Mouse (Mus musculus): ENCODE results near the gene Rrp12.
A peak's percentile ranks its signal among the peaks of the same experiment; 100 is the strongest.
"Not testable (repeated sequence)": the region's sequence is repeated elsewhere in the genome, so short reads cannot be mapped to it uniquely, and the experiment has no call there.

Gene Rrp12

GRCm38 (mm10) chr19:41895460-41896318, at the start of gene Rrp12:
Rrp12 (minus strand) TSS chr19:41896173.
- peak; percentile 87 for DNase-seq (ENCODE audit: low spot score)

DNA sequence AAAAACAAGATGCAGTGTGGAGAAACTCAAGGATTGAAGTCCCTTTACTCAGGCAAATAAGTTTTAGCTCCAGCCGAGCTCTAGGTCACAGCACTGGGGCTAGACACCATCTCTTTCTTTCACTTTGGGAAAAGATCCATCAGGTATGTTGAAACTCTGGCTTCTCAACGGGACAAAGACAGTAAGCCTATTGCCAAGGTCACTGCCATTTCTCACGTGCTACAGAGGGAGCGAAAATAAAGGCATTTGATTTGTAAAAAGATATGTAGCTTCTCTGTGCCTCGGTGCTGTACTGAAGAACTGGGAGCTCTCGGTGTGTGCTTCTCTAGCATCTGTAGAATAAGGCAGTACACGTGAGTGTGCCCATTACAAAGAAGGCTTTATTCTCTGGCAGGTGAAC, 47.9 kb upstream of the Rrp12 start:
- no peak for DNase-seq (ENCODE audit: low spot score)

DNA sequence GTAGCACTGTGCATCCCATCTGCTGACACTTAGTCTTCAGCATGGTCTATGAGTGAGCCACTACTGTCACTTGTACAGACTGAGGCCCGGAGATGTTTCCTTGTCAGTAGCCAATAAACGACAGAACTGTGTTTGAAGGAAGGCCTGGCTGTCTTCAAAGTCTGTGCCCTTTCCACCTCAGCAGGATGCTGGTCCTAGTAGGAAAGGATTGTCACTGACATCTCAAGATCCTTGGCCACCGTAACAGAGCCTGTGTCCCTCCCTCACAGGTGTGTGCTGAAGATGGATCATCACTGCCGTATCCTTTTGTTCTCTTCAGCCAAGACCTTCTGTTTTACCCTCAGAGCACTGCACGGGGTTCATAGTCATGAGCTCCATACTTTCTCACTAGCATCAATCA, 42.6 kb upstream of the Rrp12 start:
- DNase-seq (ENCODE audit: low spot score) = no peak

GRCm38 (mm10) chr19:41935921-41936320, 39.9 kb upstream of the Rrp12 start:
- no peak for DNase-seq (ENCODE audit: low spot score)

DNA sequence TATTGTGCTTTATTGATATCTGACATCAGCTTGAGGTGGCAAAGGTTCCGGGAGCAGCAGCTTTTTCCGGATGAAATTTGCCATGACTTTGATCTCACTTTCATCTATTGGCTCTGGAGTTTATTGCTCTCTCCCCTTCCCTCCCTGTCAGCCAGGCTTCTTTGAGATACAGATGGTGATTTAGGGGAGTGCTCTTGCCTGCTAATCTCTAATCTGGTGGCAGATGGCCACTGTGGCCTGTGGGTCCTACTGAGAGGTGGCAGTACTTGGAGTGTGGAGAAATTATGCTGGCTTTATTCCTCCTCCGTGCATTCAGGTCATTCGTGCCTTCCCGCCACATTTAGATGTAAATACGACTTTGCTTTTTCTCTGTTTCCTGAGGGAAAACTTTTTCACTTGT, 38.2 kb upstream of the Rrp12 start:
- DNase-seq (ENCODE audit: low spot score) = no peak

DNA sequence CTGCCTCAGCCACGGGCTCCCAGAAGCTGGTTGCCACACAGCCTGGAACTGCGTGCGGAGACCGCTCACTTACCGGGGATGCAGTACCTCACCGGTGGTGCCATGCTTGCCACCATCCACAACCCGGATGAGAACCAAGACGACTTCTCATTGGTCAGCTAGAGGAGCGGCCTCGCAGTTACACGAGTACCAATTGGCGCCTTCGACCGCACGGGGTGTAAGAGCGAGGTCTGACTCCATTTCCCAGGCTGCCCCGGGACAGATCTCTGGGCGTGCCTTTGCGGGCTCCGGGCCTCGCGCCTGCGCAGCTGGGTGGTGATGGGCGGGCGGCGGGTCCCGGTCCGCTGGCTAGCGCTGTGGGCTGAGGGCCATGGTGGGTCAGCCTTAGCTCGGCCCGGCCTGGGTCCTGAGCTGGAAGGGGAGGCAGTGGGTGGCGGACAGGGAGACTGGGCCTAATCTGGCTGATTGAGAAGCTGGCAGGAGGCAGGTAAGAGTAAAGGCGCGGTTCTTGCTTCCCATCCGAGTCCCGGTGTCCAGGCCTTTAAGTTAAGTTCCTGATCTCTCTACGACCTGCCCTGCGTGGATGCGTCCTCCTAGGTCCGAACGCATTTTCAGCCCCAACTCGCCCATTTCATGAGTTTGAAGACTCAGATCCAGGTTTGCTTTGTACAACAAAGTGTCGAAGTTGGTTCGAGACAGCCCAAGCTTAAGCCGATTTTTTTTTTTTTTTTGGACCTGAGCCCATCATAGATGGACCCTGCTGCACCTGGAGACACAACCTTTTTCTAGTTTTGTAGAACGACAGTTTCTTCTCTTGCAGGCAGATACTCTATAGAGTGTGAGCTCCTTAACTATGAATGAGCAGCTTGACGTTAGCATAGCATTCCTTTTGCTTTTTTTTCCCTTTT, 37.5 kb upstream of the Rrp12 start, which contains the start of the genes Exosc1 and Zdhhc16:
Gene Exosc1 (minus strand): TSS at position 245 of the 908 bp plus-strand sequence.
Gene Zdhhc16 (plus strand): TSS at position 302 of the 908 bp plus-strand sequence.
- peak; percentile 98 for DNase-seq (ENCODE audit: low spot score)

- peak; percentile 18 for DNase-seq (ENCODE audit: low spot score)
These were observed 36.7 kb upstream of the Rrp12 start for GRCm38 (mm10) chr19:41932686-41933085.

- no peak for DNase-seq (ENCODE audit: low spot score)
These were observed 24.6 kb upstream of the Rrp12 start for GRCm38 (mm10) chr19:41920412-41921067.

GRCm38 (mm10) chr19:41919471-41919870, 23.5 kb upstream of the Rrp12 start:
- DNase-seq (ENCODE audit: low spot score) = no peak

GRCm38 (mm10) chr19:41916853-41917252, 20.9 kb upstream of the Rrp12 start:
- no peak for DNase-seq (ENCODE audit: low spot score)

GRCm38 (mm10) chr19:41915294-41915693, 19.3 kb upstream of the Rrp12 start:
- no peak for DNase-seq (ENCODE audit: low spot score)

GRCm38 (mm10) chr19:41914592-41914882, 18.6 kb upstream of the Rrp12 start:
- DNase-seq (ENCODE audit: low spot score) = not testable (repeated sequence)

DNA sequence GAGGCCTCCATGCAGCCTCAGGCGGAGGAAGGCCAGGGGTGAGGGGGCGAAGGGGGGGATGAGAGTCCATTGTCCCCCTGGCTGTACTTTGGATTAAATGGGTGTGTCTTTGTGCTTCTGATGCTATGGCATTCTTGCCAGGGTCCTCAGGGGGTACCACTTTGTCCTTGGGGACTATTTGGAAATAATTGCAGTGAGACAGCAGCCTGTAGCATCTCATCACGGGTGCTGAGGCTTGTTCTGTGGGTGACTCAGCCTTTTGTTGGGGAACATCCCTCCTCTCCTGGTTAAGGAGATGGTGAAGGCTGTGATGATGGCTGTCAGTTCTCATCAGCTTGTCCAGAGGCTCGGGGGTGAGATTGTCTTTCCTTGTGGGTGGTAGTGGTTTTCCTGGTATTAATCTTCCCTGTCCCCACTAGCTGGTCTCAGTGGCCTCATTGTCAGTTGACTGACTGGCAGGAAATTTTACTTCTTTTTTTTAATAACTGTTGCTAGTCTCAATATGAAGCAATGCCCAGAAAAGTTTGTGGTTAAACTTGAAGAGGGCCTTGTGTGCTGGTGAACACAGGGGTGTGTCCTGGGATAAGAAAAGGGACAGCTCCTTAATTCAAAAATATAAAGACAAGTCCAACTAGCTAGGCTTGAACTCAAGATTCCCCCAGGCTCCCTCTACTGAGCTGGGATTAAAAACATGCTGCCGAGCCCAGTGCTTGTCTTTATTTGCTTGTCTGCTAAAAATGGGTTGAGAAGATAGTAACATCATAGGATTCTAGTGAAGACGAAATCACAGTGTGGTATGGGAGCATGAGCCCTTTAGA, 18.0 kb upstream of the Rrp12 start:
- DNase-seq (ENCODE audit: low spot score) = no peak

DNA sequence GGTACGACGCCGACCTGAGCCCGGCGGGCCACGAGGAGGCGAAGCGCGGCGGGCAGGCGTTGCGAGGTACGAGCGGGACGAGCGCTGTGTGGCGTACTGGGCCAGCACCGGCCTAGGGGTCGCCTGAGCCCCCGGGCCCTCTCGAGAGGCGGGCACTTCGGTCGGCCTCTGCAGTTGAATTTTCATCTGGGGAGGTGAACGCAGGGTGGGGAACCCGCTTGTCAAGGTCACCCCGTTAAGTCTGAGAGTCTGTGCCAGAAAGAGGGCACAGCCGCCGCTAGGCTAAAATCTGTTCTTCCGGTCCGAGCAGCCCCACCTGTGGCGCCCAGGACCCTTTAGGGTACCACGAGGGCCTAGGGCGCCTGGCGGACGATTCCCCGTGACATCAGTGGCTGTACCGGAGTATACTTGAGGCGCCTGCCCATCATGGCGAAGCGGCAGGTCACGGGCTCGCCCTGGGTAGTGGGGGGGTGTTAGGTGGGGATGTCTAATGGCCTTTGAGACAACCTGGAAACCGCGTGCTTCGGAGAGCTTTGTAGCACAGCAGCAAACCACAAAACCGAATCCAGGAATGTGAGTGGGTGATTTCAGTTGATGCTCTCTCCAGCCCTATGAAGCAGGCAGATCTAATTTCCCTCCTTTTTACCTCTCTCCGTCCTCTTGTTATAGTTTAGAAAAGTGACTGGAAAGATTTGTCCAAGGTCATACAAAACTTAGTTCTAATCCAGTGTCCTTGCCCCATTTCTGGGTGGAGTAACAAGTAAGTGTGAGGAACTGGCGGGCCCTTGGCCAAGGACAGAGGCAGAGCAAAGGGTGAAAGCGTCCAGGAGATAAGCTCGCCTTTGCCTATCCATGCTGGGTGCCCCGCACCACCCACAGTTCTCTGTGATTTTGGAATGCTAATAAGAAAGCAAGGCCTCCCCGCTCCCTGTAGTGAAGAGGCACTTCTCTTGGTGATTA, 16.4 kb upstream of the Rrp12 start:
- DNase-seq (ENCODE audit: low spot score) = peak; percentile 57

DNA sequence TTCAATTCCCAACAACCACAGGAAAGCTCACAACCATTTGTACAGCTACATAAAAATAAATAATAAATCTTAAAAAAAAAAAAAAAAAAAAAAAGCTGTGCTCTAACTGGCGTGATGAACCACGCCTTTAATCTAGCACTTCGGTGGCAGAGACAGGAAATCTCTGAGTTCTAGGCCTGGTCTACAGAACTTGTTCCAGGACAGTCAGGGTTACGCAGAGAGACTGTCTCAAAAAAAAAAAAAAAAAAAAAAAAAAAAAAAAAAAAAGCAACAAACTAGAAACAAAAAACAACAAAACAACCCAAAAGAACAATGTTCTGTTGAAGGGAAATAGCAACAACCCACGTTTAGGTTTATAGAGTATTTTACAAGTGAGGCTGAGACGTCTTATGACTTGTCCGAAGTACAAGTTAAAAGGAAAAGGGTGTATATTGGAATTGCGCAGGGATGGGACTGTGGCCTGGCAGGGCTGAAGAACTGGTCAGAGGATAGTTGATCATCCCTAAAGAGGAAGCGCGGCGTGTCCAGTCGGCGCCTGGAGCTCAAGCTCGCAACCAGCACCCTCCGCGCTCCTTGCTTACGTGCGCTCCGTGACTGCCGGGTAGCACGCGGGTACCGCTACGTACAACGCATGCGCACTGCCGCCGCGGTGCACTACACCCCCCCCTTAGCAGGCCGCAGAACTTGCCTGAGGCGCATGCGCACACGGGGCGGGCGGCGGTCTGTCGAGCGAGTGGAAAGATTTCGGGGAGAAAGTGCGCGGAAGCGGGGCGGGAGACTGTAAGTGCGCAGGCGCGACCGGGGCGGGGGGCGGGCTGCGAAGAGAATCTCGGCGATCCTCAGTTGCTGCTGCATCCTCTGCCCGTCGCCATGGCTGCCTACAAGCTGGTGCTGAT, 15.5 kb upstream of the Rrp12 start, which contains the start of gene Pgam1:
Gene Pgam1 (plus strand): TSS at position 746 of the 896 bp plus-strand sequence.
- peak; percentile 98 for DNase-seq (ENCODE audit: low spot score)

GRCm38 (mm10) chr19:41910396-41910795, 14.4 kb upstream of the Rrp12 start:
- DNase-seq (ENCODE audit: low spot score) = no peak

GRCm38 (mm10) chr19:41908736-41909135, 12.8 kb upstream of the Rrp12 start:
- DNase-seq (ENCODE audit: low spot score) = no peak

DNA sequence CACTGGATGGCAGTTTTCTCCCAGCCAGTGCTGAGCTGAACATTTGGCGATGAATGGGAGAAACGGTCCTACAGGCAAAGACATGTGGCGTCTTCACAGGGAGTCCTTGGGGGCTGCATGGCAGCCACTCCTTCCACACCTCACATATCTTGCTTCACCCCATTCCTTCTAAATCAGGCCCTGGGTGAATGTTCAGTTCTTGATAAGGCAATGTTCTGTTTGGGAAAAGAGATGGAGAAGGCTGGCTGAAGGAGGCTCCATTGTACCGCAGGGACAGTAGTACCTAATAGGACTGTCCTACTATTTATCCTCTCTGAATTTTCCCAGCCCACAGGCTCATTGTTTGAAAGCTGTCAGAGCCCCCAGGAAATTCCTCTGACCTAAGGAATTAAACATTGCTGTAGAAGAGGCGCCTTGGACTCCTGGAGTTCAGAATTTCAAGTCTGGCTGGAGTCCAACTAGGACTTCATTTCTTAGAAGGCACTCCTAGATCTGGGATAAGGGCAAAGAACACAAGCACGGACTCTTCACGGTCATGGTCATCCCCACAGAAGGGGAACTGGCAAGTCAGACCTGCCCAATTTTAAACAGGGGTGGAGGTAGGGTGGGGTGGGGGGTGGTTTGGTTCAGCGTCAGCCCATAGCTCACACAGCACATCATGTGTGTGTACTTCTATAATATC, 11.2 kb upstream of the Rrp12 start:
- no peak for DNase-seq (ENCODE audit: low spot score)
